Mouse (Mus musculus) kidney, embryonic 16.5 days (tissue): ENCODE data around the gene Nop9. TPM values are rescaled to one million over a fixed set of nuclear protein-coding genes. Genes with fewer than 3 reads are reported as not detected.

ENCODE experiments used
- ATAC-seq: fragments of 200-750 bp; cut with Nextera tagmentation; 2 replicates; pipeline ENCODE4 v1.8.0; 2017; ENCODE audit warnings: moderate TSS enrichment; ENCODE audit not compliant: low FRiP score, low TSS enrichment
- H3K27ac ChIP-seq: fragments of 300-500 bp; sonication (generic); 2 replicates; pipeline ENCODE4 v1.5.1; 2014; ENCODE audit warnings: low read length
- H3K27me3 ChIP-seq: fragments of 300-500 bp; sonication (generic); 2 replicates; pipeline ENCODE4 v1.6.1; 2014; ENCODE audit warnings: low read length, control low read depth, mixed read lengths; ENCODE audit not compliant: insufficient read depth
- H3K36me3 ChIP-seq: fragments of 300-500 bp; sonication (generic); 2 replicates; pipeline ENCODE4 v1.6.1; 2014; ENCODE audit warnings: low read length, control low read depth, mixed read lengths; ENCODE audit not compliant: insufficient read depth
- H3K4me1 ChIP-seq: fragments of 300-500 bp; sonication (generic); 2 replicates; pipeline ENCODE4 v1.6.1; 2014; ENCODE audit warnings: low read length, control low read depth, mixed read lengths; ENCODE audit not compliant: insufficient read depth
- H3K4me2 ChIP-seq: fragments of 300-500 bp; sonication (generic); replicated peaks from 2 replicates; pipeline ENCODE4 v1.6.1; 2014; ENCODE audit warnings: low read depth, low read length
- H3K4me3 ChIP-seq: fragments of 300-500 bp; sonication (generic); 2 replicates; pipeline ENCODE4 v1.5.1; 2014; ENCODE audit warnings: mild to moderate bottlenecking, low read length
- H3K9ac ChIP-seq: fragments of 300-500 bp; sonication (generic); replicated peaks from 2 replicates; pipeline ENCODE4 v1.6.1; 2014; ENCODE audit warnings: low read length
- H3K9me3 ChIP-seq: fragments of 300-500 bp; sonication (generic); 2 replicates; pipeline ENCODE4 v1.6.1; 2016; ENCODE audit warnings: low read length, control low read depth
- WGBS: fragments of 180-500 bp; shearing (Covaris S2); extraction: QIAGEN DNeasy Blood & Tissue Kit; methylation state at CpG from one replicate; pipeline ENCODE4 v1.1.7; 2014; 5-methylcytosine and 5-hydroxymethylcytosine counted together
- polyA plus RNA-seq: library from polyadenylated mRNA; unstranded; fragments of >200 nt; fragmentation: Nextera tagmentation; extraction: Ambion mirVana; gene quantifications from 2 replicates; pipeline ENCODE4 v1.2.1, GENCODE M21; 2015

Gene Nop9
- polyA plus RNA-seq, 1 experiment from 2014 or later, result 41.9 TPM

DNA sequence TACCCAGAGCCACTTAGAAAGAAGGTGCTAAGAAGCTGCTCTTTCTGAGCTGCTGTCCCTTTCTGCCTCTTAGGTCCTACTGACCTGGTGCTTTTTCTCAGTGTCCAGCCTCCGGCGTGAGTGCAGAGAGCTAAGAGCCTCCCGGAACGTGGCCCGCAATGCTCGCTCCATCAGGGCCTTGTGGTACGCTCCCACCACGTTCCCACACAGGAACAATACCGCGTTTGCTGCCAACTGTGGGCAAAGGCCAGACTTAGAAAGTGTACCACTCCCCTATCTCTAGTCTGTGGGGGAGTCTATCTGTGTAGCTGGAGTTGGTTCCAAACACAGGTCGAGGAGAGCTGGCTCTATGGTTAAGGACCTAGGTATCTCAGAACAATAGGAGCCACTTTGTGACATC lies 35.2 kb downstream of the Nop9 start:
- no peak overlapping the region for H3K4me3 ChIP-seq
- no peak overlapping the region for H3K4me2 ChIP-seq
- no peak overlapping the region for H3K27ac ChIP-seq
- ATAC-seq, result no peak
- no peaks in the 10 kb centered on the region for H3K9me3 ChIP-seq
- 78% methylated on average over 11 of the region's 11 CpGs for WGBS
- H3K27me3 ChIP-seq, result peaks cover 12% of the 10 kb centered on the region
- H3K9ac ChIP-seq, result no peak overlapping the region
- no peaks in the 10 kb centered on the region for H3K36me3 ChIP-seq
- H3K4me1 ChIP-seq, result peaks cover 14% of the 10 kb centered on the region

DNA sequence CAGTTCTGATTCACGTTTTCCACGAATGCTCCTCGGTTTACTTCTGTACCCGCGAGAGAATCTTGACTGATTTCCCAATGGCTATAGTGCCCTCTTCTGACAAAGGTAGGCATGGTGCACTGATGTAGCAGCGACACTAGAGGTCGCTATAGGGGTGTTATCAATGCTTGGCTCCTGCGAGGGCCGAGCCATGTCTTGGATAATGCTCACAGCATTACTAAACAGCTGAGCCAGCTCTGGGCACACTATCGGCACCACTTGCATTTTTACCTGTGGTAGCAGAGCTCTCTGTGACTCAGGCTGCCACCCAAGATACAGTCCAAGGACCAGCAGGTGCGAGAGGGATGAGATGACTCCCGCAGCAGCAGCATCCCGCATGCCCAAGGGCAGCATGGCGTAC lies 35.8 kb downstream of the Nop9 start:
- WGBS, result 13% methylated on average over 14 of the region's 14 CpGs
- H3K36me3 ChIP-seq, result no peaks in the 10 kb centered on the region
- H3K4me1 ChIP-seq, result peaks cover 14% of the 10 kb centered on the region
- H3K4me3 ChIP-seq, result peak overlapping the region; percentile 28
- H3K27ac ChIP-seq, result no peak overlapping the region
- H3K9me3 ChIP-seq, result no peaks in the 10 kb centered on the region
- peak; percentile 53; the same call in 1 of the 2 replicates for ATAC-seq
- peak overlapping the region; percentile 41 for H3K4me2 ChIP-seq
- H3K27me3 ChIP-seq, result peaks cover 12% of the 10 kb centered on the region
- H3K9ac ChIP-seq, result peak overlapping the region; percentile 40; the same call in 1 of the 2 replicates

DNA sequence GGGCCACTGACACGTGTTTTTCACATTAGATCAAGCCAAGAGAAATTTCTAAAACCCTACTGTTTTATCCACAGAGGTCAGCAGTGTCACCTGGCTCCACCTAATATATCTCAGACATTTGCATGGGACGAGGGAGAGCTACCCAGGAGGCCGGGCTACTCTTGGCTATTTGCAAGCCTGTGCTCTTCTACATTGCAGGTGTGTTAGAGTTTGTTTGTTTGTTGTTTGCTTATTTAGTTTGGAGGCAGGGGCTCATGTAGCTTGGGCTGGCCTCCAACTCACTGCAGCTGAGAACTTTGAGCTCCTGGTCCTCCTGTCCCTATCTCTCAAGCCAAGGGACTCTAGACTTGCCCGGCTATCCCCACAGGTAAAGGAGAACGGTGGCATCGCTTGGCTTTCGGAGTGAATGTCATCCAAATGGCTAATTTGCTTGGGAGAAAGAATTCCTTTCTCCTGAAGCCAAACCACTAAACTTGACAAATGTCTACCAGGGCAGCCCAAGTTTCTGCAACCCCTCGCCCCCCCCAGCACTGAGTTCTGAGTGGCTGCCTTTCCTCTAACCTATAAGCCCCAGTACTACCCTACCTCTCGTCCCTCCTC lies 37.0 kb downstream of the Nop9 start:
- no peaks in the 10 kb centered on the region for H3K36me3 ChIP-seq
- H3K4me3 ChIP-seq, result peak overlapping the region; percentile 51
- H3K4me1 ChIP-seq, result peaks cover 14% of the 10 kb centered on the region
- peaks cover 12% of the 10 kb centered on the region for H3K27me3 ChIP-seq
- peak overlapping the region; percentile 80 for H3K27ac ChIP-seq
- no peaks in the 10 kb centered on the region for H3K9me3 ChIP-seq
- peak overlapping the region; percentile 63 for H3K4me2 ChIP-seq
- no peak for ATAC-seq
- WGBS, result 39% methylated on average over 9 of the region's 9 CpGs
- peak overlapping the region; percentile 50 for H3K9ac ChIP-seq

DNA sequence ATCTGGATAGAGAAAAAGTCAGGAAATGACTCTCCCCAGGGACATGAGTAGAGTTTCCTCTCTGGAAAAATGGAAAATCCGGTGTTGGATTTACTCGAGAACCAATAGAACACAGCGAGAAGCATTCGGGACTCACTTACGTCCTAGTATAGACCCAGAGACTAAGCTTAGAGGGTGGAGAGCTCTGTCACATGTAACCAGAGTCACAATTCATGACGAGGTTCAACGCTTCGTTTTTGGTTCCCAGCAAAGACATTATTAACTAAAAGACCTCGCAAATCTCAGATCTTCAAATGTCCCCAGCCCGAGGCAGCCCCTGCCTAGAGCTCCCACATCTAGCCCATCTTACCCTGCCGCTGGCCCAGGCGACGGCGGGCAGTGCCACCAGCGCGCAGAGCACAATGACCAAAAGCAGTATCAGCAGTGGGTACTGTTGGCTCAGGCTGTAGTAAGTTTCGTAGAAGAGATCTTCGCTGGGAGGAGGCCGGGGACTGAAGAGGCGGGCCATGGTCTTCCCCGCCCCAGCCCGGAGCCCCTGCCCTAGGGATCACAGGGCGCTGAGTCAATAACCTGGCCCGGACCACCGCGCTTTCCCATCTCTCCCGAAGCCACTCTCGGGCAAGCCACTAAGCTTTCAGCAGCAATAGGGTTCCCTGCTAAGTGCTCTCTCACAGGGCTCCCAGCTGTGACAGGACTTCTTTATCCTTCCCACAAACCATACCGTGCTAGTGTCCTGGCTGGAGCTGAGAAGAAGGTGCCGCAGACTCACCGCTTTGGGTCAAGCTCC lies 37.9 kb downstream of the Nop9 start:
- WGBS, result 1% methylated on average over 31 of the region's 31 CpGs
- Histone ChIP-seq H3K4me3 (peak overlapping the region; percentile 51), H3K4me1 (peaks cover 23% of the 10 kb centered on the region), H3K4me2 (peak overlapping the region; percentile 63), H3K9ac (peak overlapping the region; percentile 62), H3K27me3 (peaks cover 12% of the 10 kb centered on the region), H3K27ac (peak overlapping the region; percentile 80), H3K36me3 (no peaks in the 10 kb centered on the region), H3K9me3 (no peaks in the 10 kb centered on the region)
- peak; percentile 69 for ATAC-seq

DNA sequence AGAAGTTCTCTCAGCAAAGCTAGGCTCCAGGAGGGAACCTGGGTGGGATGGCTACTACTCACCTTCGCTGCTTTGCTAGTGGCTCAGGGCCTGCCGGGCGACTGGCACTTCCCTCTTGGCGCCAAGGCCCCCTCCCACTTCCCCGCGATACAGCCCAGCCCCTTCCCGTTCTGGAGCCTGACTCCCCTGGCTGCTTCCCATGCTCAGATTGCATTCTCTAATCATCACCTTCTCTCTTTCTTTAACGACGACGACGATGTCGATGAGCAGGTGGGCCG lies 38.4 kb downstream of the Nop9 start, which contains the start of gene Adcy4:
Gene Adcy4, minus strand, starts transcription at position 138 of the 278 bp plus-strand sequence.
- ATAC-seq, result peak; percentile 14; the same call in 1 of the 2 replicates
- H3K9ac ChIP-seq, result peak within 1 kb of the TSS; percentile 62
- WGBS, result 6% methylated on average over 13 of the region's 13 CpGs
- H3K4me1 ChIP-seq, result peaks cover 26% of the 10 kb centered on the region
- H3K27me3 ChIP-seq, result peaks cover 12% of the 10 kb centered on the region
- H3K4me3 ChIP-seq, result peak within 1 kb of the TSS; percentile 51
- no peaks in the 10 kb centered on the region for H3K36me3 ChIP-seq
- peak within 1 kb of the TSS; percentile 63 for H3K4me2 ChIP-seq
- no peaks in the 10 kb centered on the region for H3K9me3 ChIP-seq
- peak within 1 kb of the TSS; percentile 80 for H3K27ac ChIP-seq

DNA sequence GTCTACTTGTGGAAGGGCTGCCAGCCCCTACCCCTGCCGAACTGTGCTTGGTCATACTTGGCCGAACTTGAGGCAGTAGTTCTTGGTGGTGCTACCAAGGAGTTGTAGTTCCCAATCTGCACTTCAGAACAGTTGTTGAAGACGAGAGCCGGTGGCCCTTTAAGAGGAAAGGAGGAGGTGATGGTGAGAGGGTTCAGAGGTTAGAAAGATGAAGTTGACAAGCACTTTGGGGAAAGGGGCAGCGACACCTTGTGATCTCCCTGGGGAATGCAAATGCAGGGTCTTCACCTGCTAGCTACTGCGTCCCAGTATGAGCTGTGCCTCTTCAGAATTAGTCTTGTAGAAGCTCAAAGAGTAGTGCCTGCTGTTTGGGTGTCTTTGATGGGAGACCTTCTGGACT lies 39.7 kb downstream of the Nop9 start:
- H3K9ac ChIP-seq, result no peak overlapping the region
- no peak overlapping the region for H3K4me3 ChIP-seq
- no peak for ATAC-seq
- H3K27me3 ChIP-seq, result peaks cover 12% of the 10 kb centered on the region
- H3K9me3 ChIP-seq, result no peaks in the 10 kb centered on the region
- H3K4me1 ChIP-seq, result peaks cover 26% of the 10 kb centered on the region
- H3K27ac ChIP-seq, result no peak overlapping the region
- H3K4me2 ChIP-seq, result no peak overlapping the region
- H3K36me3 ChIP-seq, result no peaks in the 10 kb centered on the region
- 34% methylated on average over 6 of the region's 6 CpGs for WGBS

DNA sequence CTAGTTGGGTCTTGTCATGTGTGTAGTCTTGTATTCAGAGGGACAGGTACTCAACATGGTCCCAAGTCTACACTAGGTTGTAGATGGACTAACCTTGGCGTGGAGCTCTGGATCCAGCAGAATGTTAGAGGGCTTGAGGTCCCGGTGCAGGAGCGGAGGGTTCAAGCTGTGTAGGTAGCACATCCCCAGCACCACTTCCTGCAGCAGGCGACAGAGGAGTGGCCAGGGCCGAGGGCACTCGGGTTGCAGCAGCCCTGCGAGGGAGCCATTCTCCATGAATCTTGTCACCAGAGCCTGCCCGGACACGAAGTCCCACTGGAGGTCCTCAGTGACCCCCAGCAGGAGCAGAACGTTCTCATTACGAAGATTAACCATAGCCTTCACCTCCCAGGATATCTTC lies 42.2 kb downstream of the Nop9 start:
- Histone ChIP-seq H3K27me3 (peaks cover under 1% of the 10 kb centered on the region; the same call in 1 of the 2 replicates), H3K9ac (no peak overlapping the region), H3K27ac (no peak overlapping the region), H3K4me2 (peak overlapping the region; percentile 88), H3K9me3 (no peaks in the 10 kb centered on the region), H3K4me1 (peaks cover 13% of the 10 kb centered on the region), H3K4me3 (peak overlapping the region; percentile 54), H3K36me3 (no peaks in the 10 kb centered on the region)
- ATAC-seq, result no peak
- 34% methylated on average over 11 of the region's 11 CpGs for WGBS

DNA sequence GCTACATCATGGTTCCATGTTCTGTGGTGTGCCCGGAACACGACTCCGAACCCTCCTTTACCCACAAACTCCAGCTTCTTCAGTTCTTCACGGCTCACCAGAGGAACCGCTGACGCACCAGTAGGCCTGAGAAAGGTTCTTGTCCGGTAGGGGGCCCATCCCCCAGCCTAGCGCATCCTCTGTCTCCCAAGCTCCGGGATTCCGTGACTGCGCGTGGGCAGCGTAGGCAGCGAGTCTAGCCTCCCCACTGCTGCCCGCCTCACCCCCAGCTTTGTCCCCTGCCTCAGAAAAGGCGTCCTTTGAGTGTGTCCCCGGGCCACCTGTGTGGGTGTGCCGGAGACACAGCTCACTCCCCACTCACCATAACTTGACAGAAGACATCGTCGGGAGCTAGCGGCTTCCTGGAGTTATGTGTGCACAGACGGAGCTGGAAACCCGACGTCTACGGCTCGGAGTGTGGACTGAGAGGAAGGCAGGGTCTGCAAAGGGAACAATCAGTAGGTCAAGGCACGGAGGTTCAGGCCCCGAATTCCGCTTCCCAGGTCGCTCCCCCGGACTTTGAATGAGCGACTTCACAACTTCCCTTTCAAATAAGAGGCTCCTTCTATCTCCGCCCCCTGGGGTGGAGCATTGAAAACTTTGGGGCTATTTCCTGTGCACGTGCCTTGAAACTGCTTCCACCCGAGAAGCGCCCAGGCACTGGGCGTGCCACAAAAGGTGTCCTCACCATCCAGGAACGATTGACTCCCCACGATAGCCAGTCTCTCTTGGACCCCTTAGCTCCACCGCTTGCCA lies 43.0 kb downstream of the Nop9 start, which contains the start of gene Ripk3:
Gene Ripk3, minus strand, starts transcription at position 610 of the 795 bp plus-strand sequence.
- Histone ChIP-seq H3K27me3 (no peaks in the 10 kb centered on the region), H3K4me1 (peaks cover 12% of the 10 kb centered on the region), H3K9me3 (no peaks in the 10 kb centered on the region), H3K36me3 (no peaks in the 10 kb centered on the region), H3K4me2 (peak within 1 kb of the TSS; percentile 88), H3K4me3 (peak within 1 kb of the TSS; percentile 54), H3K27ac (no peak within 1 kb of the TSS), H3K9ac (peak within 1 kb of the TSS; percentile 64)
- ATAC-seq, result peak; percentile 16
- WGBS, result 4% methylated on average over 40 of the region's 40 CpGs

DNA sequence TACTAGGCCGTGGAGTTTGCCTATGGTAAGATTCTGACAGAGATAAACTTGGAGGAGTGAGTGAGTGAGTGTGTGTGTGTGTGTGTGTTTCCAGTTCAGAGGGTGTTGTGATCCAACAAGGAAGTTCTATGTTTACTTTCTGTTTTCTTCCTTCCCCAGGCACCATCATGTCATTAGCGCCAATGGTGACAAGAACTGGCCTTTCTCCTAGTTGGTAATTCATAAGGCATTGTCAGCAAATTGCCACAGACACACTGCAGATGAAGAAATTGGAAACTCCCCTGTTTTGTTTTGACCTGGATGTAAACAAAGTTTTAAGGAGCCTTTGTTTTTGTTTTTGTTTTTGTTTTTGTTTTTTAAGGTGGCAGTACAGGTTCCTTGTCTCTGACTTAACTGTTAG lies 48.0 kb downstream of the Nop9 start:
- Histone ChIP-seq H3K9me3 (no peaks in the 10 kb centered on the region), H3K4me3 (no peak overlapping the region), H3K9ac (no peak overlapping the region), H3K27ac (no peak overlapping the region), H3K4me1 (peaks cover 2% of the 10 kb centered on the region), H3K27me3 (no peaks in the 10 kb centered on the region), H3K36me3 (no peaks in the 10 kb centered on the region), H3K4me2 (no peak overlapping the region)
- WGBS, result 69% methylated on average over 2 of the region's 2 CpGs
- no peak for ATAC-seq
